Mouse (Mus musculus): ENCODE measurements around the gene Lss. TPM values are rescaled to one million over a fixed set of nuclear protein-coding genes. Genes with fewer than 3 reads are reported as not detected.

The Lss gene
- total and polyA plus RNA-seq, 3 experiments = 20.5 to 64.1 (median 46.6) TPM

DNA sequence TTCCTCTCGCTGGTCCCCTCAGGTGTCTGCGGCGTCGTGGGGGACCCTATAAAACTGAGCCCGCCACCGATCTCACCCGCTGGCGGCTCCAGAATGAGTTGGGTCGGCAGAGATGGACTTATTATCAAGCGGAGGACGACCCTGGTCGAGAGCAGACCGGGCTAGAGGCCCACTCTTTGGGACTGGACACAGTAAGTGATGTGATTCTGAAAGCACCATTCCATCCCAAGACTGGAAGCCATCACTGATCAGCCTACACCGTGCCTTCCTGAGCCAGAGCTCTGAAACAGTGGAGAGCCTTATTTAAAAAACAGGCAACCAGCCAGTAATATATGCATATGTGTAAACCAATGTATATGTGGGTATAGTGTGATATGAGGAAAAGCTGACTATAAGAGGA is 440 bp downstream of the Lss start:
- Histone ChIP-seq H3K9me3 (replicated peaks) (no peaks in the 10 kb centered on the region), H3K27me3 (ENCODE audit: insufficient read depth, low read length) (peaks cover 8% of the 10 kb centered on the region), H3K4me1 (ENCODE audit: insufficient read depth, low read depth, low read length) (peaks cover 49% of the 10 kb centered on the region), H3K4me3 (ENCODE audit: low read depth, low read length) (peak overlapping the region; percentile 95), H3K36me3 (replicated peaks) (peaks cover 45% of the 10 kb centered on the region)
- DNase-seq (ENCODE audit: low spot score) (no peak), ATAC-seq (ENCODE audit: extremely low read depth, insufficient number of reproducible peaks, low FRiP score, poor library complexity, severe bottlenecking) (no peak)
- TF ChIP-seq GATA2 (IDR thresholded peaks at IDR 0.05; ENCODE audit: borderline replicate concordance, low read depth, low read length) = no peak
- TF ChIP-seq POLR2AphosphoS5 (IDR thresholded peaks at IDR 0.05; ENCODE audit: insufficient replicate concordance, low read depth, low read length) = no peak

DNA sequence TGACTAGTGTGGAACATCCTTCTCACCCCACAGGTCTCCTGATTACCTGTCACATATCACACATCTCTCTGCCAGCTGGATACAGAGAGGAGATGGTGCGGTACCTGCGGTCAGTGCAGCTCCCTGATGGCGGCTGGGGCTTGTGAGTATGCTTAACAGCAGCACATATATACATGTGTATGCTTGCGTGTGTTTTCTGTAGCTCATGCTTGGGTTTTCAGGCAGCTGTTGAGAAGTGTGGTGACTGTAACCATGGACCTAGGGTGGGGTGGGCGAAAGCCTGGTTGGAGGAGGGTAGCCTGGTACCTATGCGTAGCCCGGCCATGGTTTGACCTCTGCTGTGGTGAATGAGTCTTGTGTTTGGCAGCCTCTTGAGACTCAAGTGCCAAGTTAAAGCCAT is 4.1 kb downstream of the Lss start:
- H3K4me1 ChIP-seq (ENCODE audit: insufficient read depth, low read depth, low read length) = peaks cover 54% of the 10 kb centered on the region
- TF ChIP-seq TAL1 (conservative IDR thresholded peaks at IDR 0.05; ENCODE audit: low read depth, low read length) (no peak), GATA2 (IDR thresholded peaks at IDR 0.05; ENCODE audit: borderline replicate concordance, low read depth, low read length) (no peak), POLR2AphosphoS5 (IDR thresholded peaks at IDR 0.05; ENCODE audit: insufficient replicate concordance, low read depth, low read length) (no peak), CTCF (IDR thresholded peaks at IDR 0.05; ENCODE audit: low read depth, low read length) (no peak), GATA1 (IDR thresholded peaks at IDR 0.05; ENCODE audit: borderline replicate concordance, low read length) (no peak)
- no peak overlapping the region for H3K4me3 ChIP-seq (ENCODE audit: low read depth, low read length)
- no peak for ATAC-seq (ENCODE audit: extremely low read depth, insufficient number of reproducible peaks, low FRiP score, poor library complexity, severe bottlenecking)
- no peaks in the 10 kb centered on the region for H3K9me3 ChIP-seq (replicated peaks)
- peaks cover 81% of the 10 kb centered on the region for H3K36me3 ChIP-seq (replicated peaks)
- DNase-seq (ENCODE audit: low spot score) = no peak
- no peaks in the 10 kb centered on the region for H3K27me3 ChIP-seq (ENCODE audit: insufficient read depth, low read length)

DNA sequence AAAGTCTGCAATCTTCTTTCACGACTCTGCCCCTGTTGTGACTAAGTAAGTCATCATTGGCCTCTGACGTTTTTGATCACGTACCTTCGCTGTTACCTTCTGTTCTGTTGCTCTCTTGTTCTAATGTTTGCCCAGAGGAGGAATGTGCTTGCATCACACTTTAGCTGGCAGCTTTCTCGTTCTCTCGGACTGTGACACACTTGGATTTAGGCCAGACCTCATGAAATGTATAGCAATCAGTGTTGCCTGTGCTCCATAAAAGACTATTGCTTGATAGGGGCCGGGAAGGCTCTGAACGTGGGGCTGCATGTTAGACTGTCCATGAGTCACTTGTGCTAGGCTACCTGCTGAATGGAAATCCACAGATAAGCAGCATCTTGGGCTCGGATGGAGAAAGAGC is 6.2 kb downstream of the Lss start:
- ATAC-seq (ENCODE audit: extremely low read depth, insufficient number of reproducible peaks, low FRiP score, poor library complexity, severe bottlenecking) (no peak), DNase-seq (ENCODE audit: low spot score) (no peak)
- peaks cover 40% of the 10 kb centered on the region for H3K4me1 ChIP-seq (ENCODE audit: insufficient read depth, low read depth, low read length)
- H3K36me3 ChIP-seq (replicated peaks) = peaks cover 99% of the 10 kb centered on the region
- H3K4me3 ChIP-seq (ENCODE audit: low read depth, low read length) = no peak overlapping the region
- no peak for TF ChIP-seq POLR2AphosphoS5 (IDR thresholded peaks at IDR 0.05; ENCODE audit: insufficient replicate concordance, low read depth, low read length)
- TF ChIP-seq GATA1 (IDR thresholded peaks at IDR 0.05; ENCODE audit: borderline replicate concordance, low read length) = no peak
- TF ChIP-seq CTCF (IDR thresholded peaks at IDR 0.05; ENCODE audit: low read depth, low read length) = no peak
- TF ChIP-seq GATA2 (IDR thresholded peaks at IDR 0.05; ENCODE audit: borderline replicate concordance, low read depth, low read length) = no peak
- TF ChIP-seq TAL1 (conservative IDR thresholded peaks at IDR 0.05; ENCODE audit: low read depth, low read length) = no peak
- no peaks in the 10 kb centered on the region for H3K9me3 ChIP-seq (replicated peaks)
- no peaks in the 10 kb centered on the region for H3K27me3 ChIP-seq (ENCODE audit: insufficient read depth, low read length)

DNA sequence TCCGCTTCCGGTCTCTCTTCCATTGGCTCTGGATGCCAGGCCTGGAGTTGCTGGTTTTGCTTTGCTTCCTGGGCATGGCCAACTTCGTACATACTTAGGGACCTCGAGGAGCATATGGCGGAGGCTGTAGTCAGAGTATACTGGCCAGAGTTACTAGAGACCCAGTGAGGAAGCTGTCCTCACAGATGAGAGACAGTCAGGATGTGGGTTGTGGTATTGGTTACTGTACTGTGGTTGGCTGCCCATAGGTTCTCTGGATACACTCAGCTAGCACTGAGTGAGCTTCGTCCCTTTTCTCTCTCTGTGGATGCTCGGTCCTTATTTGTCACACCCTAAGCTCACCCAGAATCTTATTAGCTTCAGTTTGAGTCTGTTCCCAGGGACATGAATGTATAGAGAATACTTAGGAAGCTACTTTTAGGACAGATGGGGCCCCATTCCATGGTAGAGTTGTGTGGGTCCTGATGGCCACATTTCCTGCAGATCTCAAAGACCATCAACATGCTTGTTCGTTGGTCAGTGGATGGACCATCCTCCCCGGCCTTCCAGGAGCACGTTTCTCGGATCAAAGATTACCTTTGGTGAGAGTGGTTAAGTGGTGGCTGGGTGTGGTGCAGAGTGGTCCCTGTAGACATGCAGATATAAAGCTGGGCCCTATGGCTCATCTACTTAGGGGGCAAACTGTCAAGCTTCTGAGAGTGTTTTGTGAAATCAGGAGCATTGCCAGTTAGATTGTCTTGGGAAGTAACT is 10.1 kb downstream of the Lss start:
- H3K36me3 ChIP-seq (replicated peaks) = peaks cover 99% of the 10 kb centered on the region
- DNase-seq (ENCODE audit: low spot score) (no peak), ATAC-seq (ENCODE audit: extremely low read depth, insufficient number of reproducible peaks, low FRiP score, poor library complexity, severe bottlenecking) (no peak)
- no peak for TF ChIP-seq POLR2AphosphoS5 (IDR thresholded peaks at IDR 0.05; ENCODE audit: insufficient replicate concordance, low read depth, low read length)
- TF ChIP-seq CTCF (IDR thresholded peaks at IDR 0.05; ENCODE audit: low read depth, low read length) = no peak
- TF ChIP-seq GATA2 (IDR thresholded peaks at IDR 0.05; ENCODE audit: borderline replicate concordance, low read depth, low read length) = no peak
- no peak for TF ChIP-seq TAL1 (conservative IDR thresholded peaks at IDR 0.05; ENCODE audit: low read depth, low read length)
- TF ChIP-seq GATA1 (IDR thresholded peaks at IDR 0.05; ENCODE audit: borderline replicate concordance, low read length) = no peak
- peaks cover 13% of the 10 kb centered on the region for H3K4me1 ChIP-seq (ENCODE audit: insufficient read depth, low read depth, low read length)
- H3K27me3 ChIP-seq (ENCODE audit: insufficient read depth, low read length) = no peaks in the 10 kb centered on the region
- H3K4me3 ChIP-seq (ENCODE audit: low read depth, low read length) = no peak overlapping the region
- no peaks in the 10 kb centered on the region for H3K9me3 ChIP-seq (replicated peaks)

DNA sequence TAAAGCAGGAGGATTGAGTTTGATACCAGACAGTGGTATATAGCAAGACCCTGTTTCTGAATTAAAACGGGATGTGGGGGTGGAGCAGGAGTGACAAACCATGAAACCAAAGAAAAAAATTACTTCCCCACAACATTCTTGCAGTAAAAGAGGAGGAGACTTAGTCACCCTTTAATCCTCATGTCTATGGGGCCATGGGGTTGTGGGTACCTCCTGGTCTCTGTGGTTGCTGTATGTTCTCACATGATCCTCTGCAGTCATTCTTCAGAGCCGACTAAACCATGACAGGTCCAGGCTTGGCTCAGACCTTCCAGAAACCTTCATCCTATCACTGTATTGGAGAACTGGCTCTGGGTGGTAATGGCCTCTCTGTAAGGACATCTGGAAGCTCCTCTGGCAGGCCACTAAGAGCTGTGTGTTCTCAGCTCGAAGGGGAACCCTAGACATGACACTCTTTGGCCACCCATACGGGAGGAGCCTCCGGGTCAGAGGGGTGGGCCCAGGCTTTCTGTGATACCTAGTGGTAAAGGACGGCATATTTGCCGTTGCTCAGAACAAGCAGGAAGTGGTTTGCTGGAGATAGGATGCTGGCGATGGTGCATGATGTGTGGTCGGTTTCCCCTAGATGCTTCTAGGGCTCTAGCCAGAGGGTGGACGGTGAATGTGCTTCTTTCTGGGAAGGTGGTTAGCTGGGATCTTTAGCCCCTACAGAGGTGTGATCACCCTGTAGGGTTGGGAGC is 11.4 kb downstream of the Lss start:
- no peak for ATAC-seq (ENCODE audit: extremely low read depth, insufficient number of reproducible peaks, low FRiP score, poor library complexity, severe bottlenecking)
- peaks cover 7% of the 10 kb centered on the region for H3K4me1 ChIP-seq (ENCODE audit: insufficient read depth, low read depth, low read length)

DNA sequence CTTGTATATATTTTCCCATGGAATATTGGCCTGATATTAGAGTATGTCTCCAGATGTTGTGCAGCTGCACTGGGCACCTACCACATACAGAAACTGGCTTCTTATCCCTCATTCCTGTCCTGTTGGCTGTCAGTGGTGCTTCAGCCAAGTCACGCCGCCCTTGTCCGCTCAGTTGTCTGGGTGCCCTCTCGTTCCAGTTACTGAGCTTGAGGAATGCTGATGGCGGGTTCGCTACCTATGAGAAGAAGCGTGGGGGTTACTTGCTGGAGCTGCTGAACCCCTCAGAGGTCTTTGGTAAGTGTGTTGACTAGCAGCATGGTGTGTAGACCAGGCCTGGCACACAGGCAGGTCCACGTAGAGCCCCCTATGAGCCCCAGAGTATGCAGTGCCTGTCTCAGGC is 15.2 kb downstream of the Lss start:
- Histone ChIP-seq H3K27me3 (ENCODE audit: insufficient read depth, low read length) (no peaks in the 10 kb centered on the region), H3K4me1 (ENCODE audit: insufficient read depth, low read depth, low read length) (no peaks in the 10 kb centered on the region; the same call in 1 of the 2 replicates), H3K9me3 (replicated peaks) (no peaks in the 10 kb centered on the region), H3K36me3 (replicated peaks) (peaks cover 100% of the 10 kb centered on the region), H3K4me3 (ENCODE audit: low read depth, low read length) (no peak overlapping the region)
- DNase-seq (ENCODE audit: low spot score) (no peak), ATAC-seq (ENCODE audit: extremely low read depth, insufficient number of reproducible peaks, low FRiP score, poor library complexity, severe bottlenecking) (no peak)
- TF ChIP-seq POLR2AphosphoS5 (IDR thresholded peaks at IDR 0.05; ENCODE audit: insufficient replicate concordance, low read depth, low read length) (no peak), GATA1 (IDR thresholded peaks at IDR 0.05; ENCODE audit: borderline replicate concordance, low read length) (no peak), GATA2 (IDR thresholded peaks at IDR 0.05; ENCODE audit: borderline replicate concordance, low read depth, low read length) (no peak), CTCF (IDR thresholded peaks at IDR 0.05; ENCODE audit: low read depth, low read length) (no peak), TAL1 (conservative IDR thresholded peaks at IDR 0.05; ENCODE audit: low read depth, low read length) (no peak)

More for the DNA sequence above, 11.4 kb downstream of the Lss start:
- Histone ChIP-seq H3K27me3 (ENCODE audit: insufficient read depth, low read length) (no peaks in the 10 kb centered on the region), H3K36me3 (replicated peaks) (peaks cover 99% of the 10 kb centered on the region), H3K4me3 (ENCODE audit: low read depth, low read length) (no peak overlapping the region), H3K9me3 (replicated peaks) (no peaks in the 10 kb centered on the region)
- no peak for DNase-seq (ENCODE audit: low spot score)
- TF ChIP-seq GATA1 (IDR thresholded peaks at IDR 0.05; ENCODE audit: borderline replicate concordance, low read length) (no peak), GATA2 (IDR thresholded peaks at IDR 0.05; ENCODE audit: borderline replicate concordance, low read depth, low read length) (no peak), POLR2AphosphoS5 (IDR thresholded peaks at IDR 0.05; ENCODE audit: insufficient replicate concordance, low read depth, low read length) (no peak), CTCF (IDR thresholded peaks at IDR 0.05; ENCODE audit: low read depth, low read length) (no peak), TAL1 (conservative IDR thresholded peaks at IDR 0.05; ENCODE audit: low read depth, low read length) (no peak)

Measured in G1E (cell line).